Comparison of ENCODE assay signal across 20 mouse cellular contexts in genomic region chr8:84188671-84189070, GRCm38 (mm10). TPM values are rescaled to one million over a fixed set of nuclear protein-coding genes. Genes with fewer than 3 reads are reported as not detected.
A peak's percentile ranks its signal among the peaks of the same experiment; 100 is the strongest.
DNase-seq lines count a peak whose midpoint lies in the region; ATAC-seq and TF ChIP-seq lines count a peak whose summit lies in the region.
"Had no signal": no experiment of that assay in that cellular context is flagged by ENCODE, and none has a peak within 500 bp of the region (broad histone marks: within the 10 kb centered on the region; RNA-seq: fewer than 3 reads in every experiment).

No protein-coding gene starts in this region.

- no peaks in the 10 kb centered on the region for H3K36me3 ChIP-seq in kidney, embryonic 15.5 days
- no peaks in the 10 kb centered on the region for H3K36me3 ChIP-seq in lung, embryonic 15.5 days
- H3K36me3 ChIP-seq in stomach, postnatal 0 days (ENCODE audit: control insufficient read depth, insufficient read depth, low read length), result no peaks in the 10 kb centered on the region
- H3K36me3 ChIP-seq: midbrain, embryonic 15.5 days had no signal

- H3K9ac ChIP-seq in kidney, embryonic 15.5 days, result no peak overlapping the region
- no peak overlapping the region for H3K9ac ChIP-seq in lung, embryonic 15.5 days
- H3K9ac ChIP-seq in stomach, postnatal 0 days (ENCODE audit: low read length), result 0 out of 2 replicates have a peak overlapping the region, but pooled peaks have one; percentile 23
- H3K9ac ChIP-seq: midbrain, embryonic 15.5 days had no signal

- ATAC-seq in kidney, embryonic 15.5 days (replicated peaks; ENCODE audit: low FRiP score), result no peak
- no peak for ATAC-seq in lung, embryonic 15.5 days (ENCODE audit: borderline replicate concordance, extremely low read depth, low FRiP score, low TSS enrichment)
- ATAC-seq in stomach, postnatal 0 days (ENCODE audit: low FRiP score, low TSS enrichment), result no peak
- ATAC-seq: CD4-positive, CD25-positive, alpha-beta regulatory T cell, adult 4 months; hindbrain, postnatal 0 days; intestine, postnatal 0 days; midbrain, embryonic 15.5 days had no signal

- intact Hi-C loops in gastrocnemius, adult 2 months (cut with DNase I), result loop anchor here (5.0 kb wide), 2 partner anchors 151 to 169 kb away; no protein-coding TSS in a partner anchor

- no peak for TF ChIP-seq EP300 in stomach, postnatal 0 days (optimal IDR thresholded peaks at IDR 0.05)

- WGBS in kidney, embryonic 15.5 days, result 83% methylated on average over 10 of the region's 10 CpGs
- 69% methylated on average over 10 of the region's 10 CpGs for WGBS in lung, embryonic 15.5 days
- WGBS in stomach, postnatal 0 days, result 65% methylated on average over 10 of the region's 10 CpGs

- H3K4me1 ChIP-seq in kidney, embryonic 15.5 days, result peaks cover 48% of the 10 kb centered on the region
- H3K4me1 ChIP-seq in lung, embryonic 15.5 days, result peaks cover 59% of the 10 kb centered on the region
- H3K4me1 ChIP-seq in stomach, postnatal 0 days (replicated peaks; ENCODE audit: control insufficient read depth, insufficient read depth), result peaks cover 10% of the 10 kb centered on the region

- H3K27ac ChIP-seq in gastrocnemius, adult 2 months, result peak overlapping the region; percentile 90
- no peak overlapping the region for H3K27ac ChIP-seq in kidney, embryonic 15.5 days
- H3K27ac ChIP-seq in lung, embryonic 15.5 days, result peak overlapping the region; percentile 82
- 0 out of 2 replicates have a peak overlapping the region, but pooled peaks have one; percentile 24 for H3K27ac ChIP-seq in stomach, postnatal 0 days (replicated peaks)
- H3K27ac ChIP-seq: hindbrain, postnatal 0 days; midbrain, embryonic 15.5 days had no signal

- no peak for DNase-seq in gastrocnemius, adult 2 months
- DNase-seq in gastrocnemius, postnatal 10 days, result no peak
- DNase-seq in kidney, postnatal 14 days, result peak; percentile 44
- DNase-seq in stomach, postnatal 0 days (ENCODE audit: low spot score), result peak; percentile 35
- no peak for DNase-seq in frontal cortex, postnatal 14 days (ENCODE audit: low spot score in 2 of 2)
- no peak for DNase-seq in right cerebral cortex, postnatal 4 days
- DNase-seq: cerebellum, adult 2 months; heart, postnatal 36 days; liver; spleen, adult 18-20 months; thymus, adult 18-20 months had no signal

- H3K27me3 ChIP-seq in kidney, embryonic 15.5 days, result no peaks in the 10 kb centered on the region
- H3K27me3 ChIP-seq in lung, embryonic 15.5 days, result no peaks in the 10 kb centered on the region
- no peaks in the 10 kb centered on the region for H3K27me3 ChIP-seq in stomach, postnatal 0 days (ENCODE audit: control insufficient read depth, insufficient read depth, low read length)

- TF ChIP-seq CTCF in gastrocnemius, adult 2 months (IDR thresholded peaks at IDR 0.05), result no peak
- TF ChIP-seq CTCF in stomach, postnatal 0 days (IDR thresholded peaks at IDR 0.05; ENCODE audit: low read depth), result no peak

- no peak overlapping the region for H3K4me2 ChIP-seq in kidney, embryonic 15.5 days
- H3K4me2 ChIP-seq in lung, embryonic 15.5 days, result no peak overlapping the region
- H3K4me2 ChIP-seq in stomach, postnatal 0 days (replicated peaks; ENCODE audit: low read depth), result no peak overlapping the region
- H3K4me2 ChIP-seq: midbrain, embryonic 15.5 days had no signal

- no peaks in the 10 kb centered on the region for H3K9me3 ChIP-seq in kidney, embryonic 15.5 days (replicated peaks)
- H3K9me3 ChIP-seq in lung, embryonic 15.5 days, result no peaks in the 10 kb centered on the region
- H3K9me3 ChIP-seq in stomach, postnatal 0 days (ENCODE audit: control insufficient read depth, low read length), result no peaks in the 10 kb centered on the region
- H3K9me3 ChIP-seq: midbrain, embryonic 15.5 days had no signal

- no peak overlapping the region for H3K4me3 ChIP-seq in gastrocnemius, adult 2 months
- H3K4me3 ChIP-seq in kidney, embryonic 15.5 days (replicated peaks), result no peak overlapping the region
- H3K4me3 ChIP-seq in lung, embryonic 15.5 days, result no peak overlapping the region
- H3K4me3 ChIP-seq in stomach, postnatal 0 days (ENCODE audit: low read depth, low read length), result no peak overlapping the region
- H3K4me3 ChIP-seq: midbrain, embryonic 15.5 days; myocyte had no signal

RNA-seq across cellular contexts. Expression of gene Nanos3, which starts 3.7 kb away (rescaled TPM):
- total RNA-seq in gastrocnemius, adult 2 months (2021), result not detected
- total RNA-seq in gastrocnemius, postnatal 10 days (2021), result 1 to 10 TPM; 1.4 to 2.4 TPM
- polyA plus RNA-seq in kidney, embryonic 15.5 days (2015; fragmentation: Nextera tagmentation; extraction: Ambion mirVana), result 3.6 and 4.7 TPM in 2 replicates
- polyA plus RNA-seq in lung, embryonic 15.5 days (2015; fragmentation: Nextera tagmentation; extraction: Ambion mirVana), result 2.7 and 3.2 TPM in 2 replicates
- 2.0 and 4.4 TPM in 2 replicates for polyA plus RNA-seq in stomach, postnatal 0 days (2015; fragmentation: Nextera tagmentation; extraction: Ambion mirVana)
- total RNA-seq: gastrocnemius, adult 8-10 months had no signal
- polyA plus RNA-seq: liver, embryonic 16.5 days had no signal

RNA-seq across cellular contexts. Expression of gene 4930432K21Rik, which starts 40.8 kb away (rescaled TPM):
- total RNA-seq in gastrocnemius, adult 2 months (2021), result under 1 TPM; 0.28 to 0.50 TPM
- under 1 TPM; 0.32 to 0.54 TPM for total RNA-seq in gastrocnemius, postnatal 10 days (2021)
- 1.7 and 2.0 TPM in 2 replicates for polyA plus RNA-seq in kidney, embryonic 15.5 days (2015; fragmentation: Nextera tagmentation; extraction: Ambion mirVana)
- 1.7 TPM in 2 replicates for polyA plus RNA-seq in lung, embryonic 15.5 days (2015; fragmentation: Nextera tagmentation; extraction: Ambion mirVana)
- 0.28 and 0.40 TPM in 2 replicates for polyA plus RNA-seq in stomach, postnatal 0 days (2015; fragmentation: Nextera tagmentation; extraction: Ambion mirVana)

RNA-seq across cellular contexts. Expression of gene Cc2d1a, which starts 40.9 kb away (rescaled TPM):
- 10 to 100 TPM; 16.8 to 18.6 TPM for total RNA-seq in gastrocnemius, adult 2 months (2021)
- 10 to 100 TPM; 12.5 to 13.9 TPM for total RNA-seq in gastrocnemius, postnatal 10 days (2021)
- polyA plus RNA-seq in kidney, embryonic 15.5 days (2015; fragmentation: Nextera tagmentation; extraction: Ambion mirVana), result 22.0 and 28.7 TPM in 2 replicates
- polyA plus RNA-seq in lung, embryonic 15.5 days (2015; fragmentation: Nextera tagmentation; extraction: Ambion mirVana), result 23.1 and 23.4 TPM in 2 replicates
- polyA plus RNA-seq in stomach, postnatal 0 days (2015; fragmentation: Nextera tagmentation; extraction: Ambion mirVana), result 15.8 and 17.5 TPM in 2 replicates

RNA-seq across cellular contexts. Expression of gene Zswim4, which starts 48.2 kb away (rescaled TPM):
- total RNA-seq in gastrocnemius, adult 2 months (2021), result 1 to 10 TPM; 5.2 to 8.6 TPM
- 1 to 10 TPM; 7.9 to 8.5 TPM for total RNA-seq in gastrocnemius, postnatal 10 days (2021)
- 16.6 and 17.3 TPM in 2 replicates for polyA plus RNA-seq in kidney, embryonic 15.5 days (2015; fragmentation: Nextera tagmentation; extraction: Ambion mirVana)
- polyA plus RNA-seq in lung, embryonic 15.5 days (2015; fragmentation: Nextera tagmentation; extraction: Ambion mirVana), result 13.6 and 14.2 TPM in 2 replicates
- polyA plus RNA-seq in stomach, postnatal 0 days (2015; fragmentation: Nextera tagmentation; extraction: Ambion mirVana), result 8.0 and 9.7 TPM in 2 replicates

Comparison
In these comparisons a context has a peak if more than half of its experiments do, and no peak if none do; other contexts are left out.
1. DNase-seq: peak in kidney, postnatal 14 days (single experiment) and stomach, postnatal 0 days (single experiment); none in gastrocnemius, adult 2 months (single experiment), gastrocnemius, postnatal 10 days (single experiment), frontal cortex, postnatal 14 days (0 of 2) and right cerebral cortex, postnatal 4 days (single experiment).